Comparison of ENCODE assay signal across 12 mouse cellular contexts in the genomic region with DNA sequence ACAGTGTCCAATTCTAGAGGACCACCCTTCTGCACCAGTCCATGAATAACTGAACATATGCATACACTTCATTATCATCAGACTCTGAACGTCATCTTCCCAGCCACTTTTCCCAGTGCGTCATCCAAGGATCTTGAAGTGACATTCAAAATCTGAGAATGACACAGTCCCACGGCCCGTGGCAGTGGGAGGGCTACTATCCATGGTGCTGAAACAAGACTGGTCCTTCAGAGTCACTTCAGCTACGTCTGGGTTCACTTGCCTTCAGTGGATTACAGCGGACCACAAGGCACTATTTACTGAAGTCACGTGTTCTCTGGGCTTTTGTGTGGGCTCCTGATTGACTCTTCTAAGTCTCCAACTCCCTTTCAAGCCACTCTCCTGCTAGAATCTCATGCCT.
DNase-seq lines count a peak whose midpoint lies in the region; ATAC-seq lines count a peak whose summit lies in the region.
"Had no signal": no experiment of that assay in that cellular context is flagged by ENCODE, and none has a peak within 500 bp of the region (broad histone marks: within the 10 kb centered on the region; RNA-seq: fewer than 3 reads in every experiment).

No protein-coding gene starts in this region.

- peak; percentile 7 for DNase-seq in adrenal gland, postnatal 10 days
- DNase-seq in adrenal gland, adult 18-20 months (ENCODE audit: low spot score in 2 of 2): no peak
- DNase-seq in lung, postnatal 10 days: peak; percentile 2
- DNase-seq in lung, postnatal 4 days: no peak
- peak; percentile 21 for DNase-seq in embryo, embryonic 9.5 days (ENCODE audit: extremely low spot score)
- no peak for DNase-seq in gastrocnemius, postnatal 25 days
- no peak for DNase-seq in right cerebral cortex, postnatal 25 days
- DNase-seq: cerebellum, adult 2 months; kidney, adult 8-10 months; right cerebral cortex, adult 18-20 months; thymus, postnatal 14 days had no signal

- no peak for ATAC-seq in activated CD4-positive, CD25-positive, alpha-beta regulatory T cell, adult 4 months

Comparison
In these comparisons a context has a peak if more than half of its experiments do, and no peak if none do; other contexts are left out.
1. DNase-seq: peak in adrenal gland, postnatal 10 days (single experiment), lung, postnatal 10 days (single experiment) and embryo, embryonic 9.5 days (single experiment); none in adrenal gland, adult 18-20 months (0 of 2), lung, postnatal 4 days (0 of 2), gastrocnemius, postnatal 25 days (single experiment) and right cerebral cortex, postnatal 25 days (single experiment).